Mouse (Mus musculus) bone marrow macrophage, adult 2 months (primary cell): ENCODE results near the gene Tent5a.

Source experiments
- CTCF ChIP-seq: IDR thresholded peaks from 2 replicates; pipeline ENCODE4 v1.5.1; 2012; ENCODE audit warnings: low read depth, mild to moderate bottlenecking, low read length, moderate library complexity
- POLR2A ChIP-seq: IDR thresholded peaks from 2 replicates; pipeline ENCODE4 v1.6.1; 2012; ENCODE audit warnings: mild to moderate bottlenecking, low read depth, low read length, borderline replicate concordance

- TF ChIP-seq POLR2A = no peak
- TF ChIP-seq CTCF = no peak
These were observed at the start of gene Tent5a for GRCm38 (mm10) chr9:85327242-85328211.
